ENCODE assay signal across 16 mouse cellular contexts in genomic region chr5:115500383-115500935, GRCm38 (mm10). TPM values are rescaled to one million over a fixed set of nuclear protein-coding genes. Genes with fewer than 3 reads are reported as not detected.
A peak's percentile ranks its signal among the peaks of the same experiment; 100 is the strongest.
DNase-seq lines count a peak whose midpoint lies in the region; TF ChIP-seq lines count a peak whose summit lies in the region.
"Had no signal": no experiment of that assay in that cellular context is flagged by ENCODE, and none has a peak within 500 bp of the region (broad histone marks: within the 10 kb centered on the region; RNA-seq: fewer than 3 reads in every experiment).

No protein-coding gene starts in this region.

- no peak overlapping the region for H3K4me3 ChIP-seq in spleen, adult 2 months (ENCODE audit: extremely low read depth, insufficient read depth, insufficient read length)
- no peak overlapping the region for H3K4me3 ChIP-seq in small intestine, adult 2 months (ENCODE audit: low read depth, low read length)
- H3K4me3 ChIP-seq: heart, embryonic 13.5 days; hindbrain, embryonic 12.5 days; liver, embryonic 15.5 days; midbrain, embryonic 15.5 days; neural tube, embryonic 13.5 days had no signal

- H3K36me3 ChIP-seq in spleen, adult 2 months (ENCODE audit: control insufficient read depth, insufficient read depth, low read length), result no peaks in the 10 kb centered on the region
- no peaks in the 10 kb centered on the region for H3K36me3 ChIP-seq in small intestine, adult 2 months (ENCODE audit: control insufficient read depth, insufficient read depth, low read length)
- H3K36me3 ChIP-seq: heart, embryonic 13.5 days; hindbrain, embryonic 12.5 days; liver, embryonic 15.5 days; midbrain, embryonic 15.5 days; neural tube, embryonic 13.5 days had no signal

- H3K27me3 ChIP-seq in spleen, adult 2 months (ENCODE audit: control insufficient read depth, insufficient read depth, low read length), result no peaks in the 10 kb centered on the region; the same call in 1 of the 2 replicates
- H3K27me3 ChIP-seq in small intestine, adult 2 months (ENCODE audit: control insufficient read depth, insufficient read depth, low read length), result no peaks in the 10 kb centered on the region
- H3K27me3 ChIP-seq: heart, embryonic 13.5 days; hindbrain, embryonic 12.5 days; midbrain, embryonic 15.5 days; neural tube, embryonic 13.5 days had no signal

- WGBS in spleen, adult 2 months, result 69% methylated on average over 12 of the region's 12 CpGs
- WGBS in small intestine, adult 2 months, result 68% methylated on average over 12 of the region's 12 CpGs

- no peak for TF ChIP-seq POLR2A in spleen, adult 2 months (IDR thresholded peaks at IDR 0.05; ENCODE audit: low read depth, low read length)
- no peak for TF ChIP-seq POLR2A in small intestine, adult 2 months (IDR thresholded peaks at IDR 0.05; ENCODE audit: low read depth, low read length)

- H3K27ac ChIP-seq in spleen, adult 2 months (ENCODE audit: insufficient read depth, low read length), result peak overlapping the region; percentile 62; the same call in 1 of the 2 replicates
- H3K27ac ChIP-seq in small intestine, adult 2 months (ENCODE audit: insufficient read depth, low read depth, low read length), result peak overlapping the region; percentile 39
- H3K27ac ChIP-seq: heart, embryonic 13.5 days; hindbrain, embryonic 12.5 days; liver, embryonic 15.5 days; midbrain, embryonic 15.5 days; neural tube, embryonic 13.5 days had no signal

- no peaks in the 10 kb centered on the region for H3K4me1 ChIP-seq in spleen, adult 2 months (ENCODE audit: control insufficient read depth, insufficient read depth, insufficient read length)
- no peaks in the 10 kb centered on the region for H3K4me1 ChIP-seq in small intestine, adult 2 months (ENCODE audit: control insufficient read depth, insufficient read depth, insufficient read length, low read length)
- H3K4me1 ChIP-seq: heart, embryonic 13.5 days; midbrain, embryonic 15.5 days; neural tube, embryonic 13.5 days had no signal

- no peak for TF ChIP-seq CTCF in spleen, adult 2 months (IDR thresholded peaks at IDR 0.05; ENCODE audit: extremely low read depth, insufficient read depth, insufficient read length, insufficient replicate concordance)
- TF ChIP-seq CTCF in small intestine, adult 2 months (IDR thresholded peaks at IDR 0.05; ENCODE audit: extremely low read depth, insufficient read length, insufficient replicate concordance, low read depth, low read length), result no peak

- DNase-seq in kidney, adult 8-10 months, result peak; percentile 61 to 64
- no peak for DNase-seq in kidney, adult 11 months
- no peak for DNase-seq in spleen, adult 2 months (ENCODE audit: low read depth in 1 of 2, low spot score in 2 of 2)
- no peak for DNase-seq in spleen, adult 12 weeks (ENCODE audit: low spot score)
- DNase-seq in kidney, postnatal 10 days, result peak; percentile 53
- no peak for DNase-seq in cerebellum, postnatal 25 days
- DNase-seq in left cerebral cortex, adult 11 months (ENCODE audit: low spot score), result no peak
- DNase-seq: cerebellum, adult 8-10 months; right cerebral cortex, adult 18-20 months; thymus, adult 18-20 months had no signal

RNA-seq across cellular contexts. Expression of gene Pxn, which starts 6.0 kb away (rescaled TPM):
- polyA plus RNA-seq in spleen, adult 2 months (2012; rRNA removed), result 63.8 and 76.1 TPM in 2 replicates
- 65.1 and 136 TPM in 2 replicates for polyA plus RNA-seq in small intestine, adult 2 months (2012; rRNA removed)

RNA-seq across cellular contexts. Expression of gene Sirt4, which starts 15.9 kb away (rescaled TPM):
- 19.6 and 28.2 TPM in 2 replicates for polyA plus RNA-seq in spleen, adult 2 months (2012; rRNA removed)
- 9.9 and 13.6 TPM in 2 replicates for polyA plus RNA-seq in small intestine, adult 2 months (2012; rRNA removed)

RNA-seq across cellular contexts. Expression of gene Pla2g1b, which starts 34.4 kb away (rescaled TPM):
- 284 and 435 TPM in 2 replicates for polyA plus RNA-seq in spleen, adult 2 months (2012; rRNA removed)
- 5.2 and 2,024 TPM in 2 replicates for polyA plus RNA-seq in small intestine, adult 2 months (2012; rRNA removed)
- polyA plus RNA-seq: hindbrain, embryonic 12.5 days; liver, embryonic 15.5 days; midbrain, embryonic 15.5 days had no signal

RNA-seq across cellular contexts. Expression of gene Rplp0, which starts 58.8 kb away (rescaled TPM):
- 2,439 and 2,476 TPM in 2 replicates for polyA plus RNA-seq in spleen, adult 2 months (2012; rRNA removed)
- polyA plus RNA-seq in small intestine, adult 2 months (2012; rRNA removed), result 1,193 and 2,017 TPM in 2 replicates

Comparison
In these comparisons a context has a peak if more than half of its experiments do, and no peak if none do; other contexts are left out.
1. DNase-seq: peak in kidney, adult 8-10 months (2 of 2) and kidney, postnatal 10 days (single experiment); none in kidney, adult 11 months (single experiment), spleen, adult 2 months (0 of 2), spleen, adult 12 weeks (single experiment), cerebellum, postnatal 25 days (0 of 2) and left cerebral cortex, adult 11 months (single experiment).